Mouse (Mus musculus) gastrocnemius, adult 8-10 months (tissue): Measurements from ENCODE around the gene Fcho1. TPM values are rescaled to one million over a fixed set of nuclear protein-coding genes. Genes with fewer than 3 reads are reported as not detected.

Source experiments
- DNase-seq, 2 experiments: peaks; one replicate each; pipeline ENCODE4 v3.0.0; 2022; ENCODE audit warnings: low spot score in 2 of 2
- total RNA-seq, 4 experiments: library from RNA; stranded (reverse); gene quantifications; 2 replicates each; pipeline ENCODE4 v1.2.4; 2022

The Fcho1 gene
- total RNA-seq, 4 experiments from 2014 or later, result 0.08 to 0.65 TPM; not detected in 2

GRCm38 (mm10) chr8:71684701-71685100 lies 40.8 kb downstream of the Fcho1 start:
- no peak for DNase-seq

- DNase-seq, result no peak
Observed at GRCm38 (mm10) chr8:71682832-71683231, 42.7 kb downstream of the Fcho1 start.

GRCm38 (mm10) chr8:71681369-71681915 lies 44.1 kb downstream of the Fcho1 start:
- no peak for DNase-seq

DNA sequence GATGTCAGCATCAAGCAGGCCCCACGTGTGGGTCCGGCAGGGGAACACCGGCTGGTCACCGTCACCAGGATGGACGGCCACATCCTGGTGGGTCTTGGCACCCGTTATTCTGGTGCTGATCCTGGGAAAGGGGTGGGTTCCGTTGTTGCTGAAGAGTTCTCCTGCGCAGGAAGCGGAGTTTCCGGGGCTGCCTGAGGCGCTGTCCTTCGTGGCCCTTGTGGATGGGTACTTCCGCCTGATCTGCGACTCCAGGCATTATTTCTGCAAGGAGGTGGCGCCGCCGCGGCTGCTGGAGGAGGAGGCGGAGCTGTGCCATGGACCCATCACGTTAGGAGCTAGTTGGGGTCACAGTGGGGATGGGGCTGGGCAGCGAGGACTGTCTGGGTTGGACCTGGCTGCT lies 45.0 kb downstream of the Fcho1 start:
- no peak for DNase-seq

DNA sequence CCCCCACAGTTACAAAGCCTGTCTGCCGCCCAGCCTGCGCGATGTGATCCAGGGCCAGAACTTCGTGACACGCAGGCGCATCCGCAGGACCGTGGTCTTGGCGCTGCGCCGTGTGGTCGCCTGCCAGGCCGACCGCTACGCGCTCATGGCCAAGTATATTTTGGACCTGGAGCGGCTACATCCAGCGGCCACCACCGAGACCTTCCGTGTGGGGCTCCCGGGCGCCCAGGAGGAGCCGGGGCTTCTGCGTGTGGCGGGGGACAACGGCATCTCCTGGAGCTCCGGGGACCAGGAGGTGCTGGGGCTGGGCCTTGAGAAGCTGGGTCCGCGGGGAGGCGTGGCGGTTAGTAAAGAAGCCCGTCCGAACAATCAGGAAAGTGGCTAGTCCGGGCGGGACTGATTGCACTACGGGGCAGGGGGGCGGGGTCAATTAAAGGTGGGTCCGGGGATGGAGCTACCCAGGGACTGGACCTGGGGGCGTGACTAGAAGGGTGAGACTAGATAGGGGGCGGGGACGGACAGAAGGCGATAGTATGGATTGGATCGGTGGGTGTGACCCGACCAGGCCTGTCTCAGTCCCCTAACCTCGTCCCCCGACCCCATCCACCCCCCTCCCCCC lies 45.9 kb downstream of the Fcho1 start:
- DNase-seq, result no peak

DNA sequence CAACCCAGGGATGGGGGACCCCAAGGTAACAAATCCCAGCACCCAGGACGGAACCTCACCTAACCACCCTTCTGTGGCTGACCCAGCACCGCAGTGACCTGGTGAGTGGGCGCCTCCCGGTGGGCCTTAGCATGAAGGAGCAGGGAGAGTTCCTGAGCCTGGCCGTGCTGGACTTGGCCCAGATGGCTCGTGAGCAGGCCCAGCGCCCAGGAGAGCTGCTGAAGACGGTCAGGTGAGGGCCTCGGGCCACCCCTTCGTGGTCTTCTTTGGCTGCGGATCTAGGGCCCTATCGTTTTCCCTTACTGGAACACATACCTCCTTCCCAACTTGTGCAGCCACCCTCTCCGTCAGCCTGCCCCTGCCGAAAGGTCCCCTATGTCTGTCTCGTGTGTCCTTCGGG lies 46.4 kb downstream of the Fcho1 start:
- DNase-seq, result no peak

DNA sequence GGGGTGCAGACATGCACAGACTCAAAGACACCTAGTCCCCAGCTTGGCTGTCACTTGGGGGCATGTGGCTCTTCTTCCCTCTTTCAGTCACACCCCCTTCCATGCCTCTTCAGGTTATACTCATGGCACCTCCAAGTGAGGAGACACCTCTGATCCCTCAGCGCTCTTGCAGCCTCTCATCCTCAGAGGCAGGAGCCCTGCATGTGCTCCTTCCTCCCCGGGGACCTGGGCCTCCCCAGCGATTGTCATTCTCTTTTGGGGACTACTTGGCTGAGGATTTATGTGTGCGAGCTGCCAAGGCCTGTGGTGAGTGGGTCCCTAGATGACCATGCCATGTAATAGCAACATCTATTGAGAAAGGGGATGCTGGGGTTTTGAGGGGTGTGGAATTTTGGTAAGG lies 47.3 kb downstream of the Fcho1 start:
- DNase-seq, result no peak

DNA sequence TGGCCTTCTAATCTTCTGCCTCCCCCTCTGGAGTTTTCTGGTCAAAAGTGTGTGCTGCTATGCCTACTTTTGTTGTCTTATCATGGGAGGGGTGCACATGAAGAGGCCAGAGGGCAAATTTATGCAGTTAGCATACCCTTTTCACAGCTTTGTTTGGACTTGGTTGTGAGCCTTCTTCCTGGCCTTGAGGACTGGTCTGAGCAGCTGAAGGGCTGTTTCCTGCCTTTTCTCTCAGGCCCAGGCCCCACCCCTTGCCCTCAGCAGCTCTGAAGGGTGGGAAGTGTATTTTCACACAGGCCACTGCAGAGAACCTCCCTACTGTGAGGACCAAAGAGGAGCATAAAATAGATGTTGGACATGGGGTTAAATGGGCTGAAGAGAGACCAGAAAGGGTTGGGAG lies 48.0 kb downstream of the Fcho1 start:
- DNase-seq, result no peak

DNA sequence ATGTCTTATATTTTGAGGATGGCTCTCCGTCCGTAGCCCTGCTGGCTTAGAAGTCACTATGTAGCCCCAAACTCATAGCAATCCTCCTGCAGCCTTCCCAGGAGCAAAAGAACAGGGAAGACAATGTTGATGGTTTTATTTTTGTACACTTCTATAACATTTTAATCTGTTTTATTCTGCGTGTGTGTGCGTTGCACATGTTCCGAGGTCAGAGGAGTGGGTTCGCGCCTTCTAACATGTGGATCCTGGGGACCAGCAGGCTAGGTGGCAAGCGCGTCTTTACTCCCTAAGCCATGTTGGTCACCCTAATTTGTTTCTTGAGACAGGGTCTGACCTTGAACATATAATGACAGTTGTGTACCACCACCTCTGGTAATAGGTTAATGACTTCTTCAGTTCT lies 48.7 kb downstream of the Fcho1 start:
- DNase-seq, result no peak

DNA sequence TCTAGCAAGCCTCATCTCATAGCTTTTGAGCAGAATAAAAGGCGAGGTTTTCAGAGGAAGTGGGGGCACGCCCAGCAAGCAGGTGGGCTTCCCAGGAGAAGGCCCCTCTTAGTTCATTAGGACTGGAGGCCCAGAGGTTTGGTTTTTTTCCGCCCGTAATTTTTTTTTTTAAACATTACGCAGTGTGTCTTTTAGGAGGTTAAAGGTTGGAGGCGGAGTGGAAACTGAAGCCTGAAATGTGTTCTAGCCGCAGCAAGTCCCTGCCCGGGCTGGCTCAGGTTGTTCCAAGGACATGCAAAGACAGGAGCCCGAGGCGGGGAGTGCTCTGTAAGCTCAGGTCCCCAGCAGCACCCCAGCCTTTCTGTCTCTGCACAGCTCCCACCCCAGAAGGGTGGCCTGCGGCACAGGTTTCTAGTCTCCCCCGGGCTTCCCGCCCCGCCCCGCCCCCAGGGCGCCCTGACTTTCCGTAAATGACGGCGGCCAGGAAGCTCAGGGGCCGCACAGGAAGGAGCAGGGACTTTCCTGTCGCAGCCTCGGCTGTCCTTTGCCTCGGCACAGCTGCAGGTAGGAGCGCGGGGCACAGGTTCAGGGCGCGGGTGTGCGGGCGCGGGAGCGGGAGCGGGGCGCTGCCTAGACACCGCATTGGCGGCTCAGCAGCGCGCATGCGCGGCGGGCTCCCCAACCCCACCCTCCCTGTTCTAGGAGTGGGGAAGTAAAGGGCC lies 49.3 kb downstream of the Fcho1 start, which contains the start of gene Jak3:
Jak3 (plus strand) TSS at position 277 of the 722 bp plus-strand sequence.
- DNase-seq, result no peak

DNA sequence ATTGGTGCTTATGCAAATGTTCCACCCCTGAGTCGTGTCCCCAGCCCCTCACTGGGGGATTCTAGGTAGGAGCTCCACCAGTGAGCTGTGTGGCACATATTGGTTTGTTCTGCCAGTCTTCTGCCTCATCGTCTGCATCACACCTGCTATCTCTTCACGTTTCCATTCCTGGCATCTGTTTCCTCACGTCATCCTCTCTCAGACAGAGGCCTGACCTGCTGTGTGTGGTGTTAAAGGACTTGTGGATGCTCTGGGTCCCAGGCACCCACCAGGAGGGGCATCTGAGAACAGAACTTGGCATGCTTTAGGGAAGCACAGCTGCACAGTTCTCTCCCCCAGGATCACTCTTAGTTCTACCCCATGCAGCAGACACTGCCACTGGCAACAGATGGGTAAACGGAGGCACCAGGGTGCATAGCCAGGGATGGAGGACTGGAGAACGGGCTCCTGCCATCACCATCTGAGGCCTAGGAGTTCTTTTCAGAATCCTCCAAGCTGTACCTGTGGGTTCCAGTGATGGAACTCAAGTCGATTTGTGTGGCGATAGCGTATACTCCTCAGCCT lies 50.0 kb downstream of the Fcho1 start:
- no peak for DNase-seq

- DNase-seq, result no peak
Observed at GRCm38 (mm10) chr8:71674071-71674470, 51.4 kb downstream of the Fcho1 start.

DNA sequence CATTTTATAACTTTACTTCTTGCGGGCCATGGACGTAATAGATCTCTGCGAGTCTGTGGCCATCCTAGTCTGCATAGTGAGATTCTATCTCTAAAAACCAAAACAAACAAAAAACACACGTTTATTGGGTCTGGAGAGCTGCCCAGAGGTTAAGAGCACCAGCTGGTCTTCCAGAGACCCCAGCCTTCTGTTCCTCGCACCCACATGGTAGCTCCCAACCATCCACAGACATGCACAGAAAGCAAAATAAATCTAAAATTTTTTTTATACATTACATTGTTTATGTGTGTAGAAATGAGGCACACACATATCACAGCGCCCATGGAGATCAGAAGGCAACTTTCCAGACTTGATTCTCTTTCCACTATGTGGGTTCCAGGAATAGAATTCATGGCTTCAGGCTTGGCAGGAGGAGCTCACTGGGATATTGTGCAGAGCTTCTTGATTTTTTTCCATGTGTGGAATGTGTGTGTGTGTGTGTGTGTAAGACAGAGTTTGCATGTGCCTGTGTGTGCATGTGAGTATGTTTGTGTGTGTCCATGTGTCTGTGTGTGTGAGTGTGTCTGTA lies 53.3 kb downstream of the Fcho1 start:
- no peak for DNase-seq

GRCm38 (mm10) chr8:71671549-71671965 lies 54.0 kb downstream of the Fcho1 start, which contains the start of gene Unc13a:
TSS of gene Unc13a (minus strand) at chr8:71671757.
- peak; percentile 81 to 83 for DNase-seq

GRCm38 (mm10) chr8:71670621-71671548 lies 54.6 kb downstream of the Fcho1 start:
- DNase-seq, result no peak

DNA sequence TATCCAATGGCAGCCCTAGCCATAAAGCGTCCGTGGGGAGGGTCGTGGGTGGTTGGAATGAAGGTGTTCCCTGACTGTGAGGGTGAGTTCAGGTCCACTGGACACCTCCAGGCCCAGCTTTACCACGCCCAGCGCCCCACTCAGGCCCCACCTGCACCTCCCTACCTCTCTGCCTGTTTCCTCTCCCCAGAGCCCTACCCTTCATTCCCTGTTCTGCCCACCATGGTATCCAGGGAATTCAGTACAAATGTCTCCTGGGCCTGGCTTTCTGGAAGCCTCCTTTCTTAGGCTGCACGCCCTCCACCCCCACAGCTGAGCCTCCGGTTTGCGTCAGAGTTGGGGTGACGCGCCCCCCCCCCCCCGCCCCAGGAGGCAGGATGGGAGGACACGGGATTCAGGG lies 55.3 kb downstream of the Fcho1 start:
- no peak for DNase-seq

GRCm38 (mm10) chr8:71668220-71668975 lies 57.1 kb downstream of the Fcho1 start:
- DNase-seq, result no peak

DNA sequence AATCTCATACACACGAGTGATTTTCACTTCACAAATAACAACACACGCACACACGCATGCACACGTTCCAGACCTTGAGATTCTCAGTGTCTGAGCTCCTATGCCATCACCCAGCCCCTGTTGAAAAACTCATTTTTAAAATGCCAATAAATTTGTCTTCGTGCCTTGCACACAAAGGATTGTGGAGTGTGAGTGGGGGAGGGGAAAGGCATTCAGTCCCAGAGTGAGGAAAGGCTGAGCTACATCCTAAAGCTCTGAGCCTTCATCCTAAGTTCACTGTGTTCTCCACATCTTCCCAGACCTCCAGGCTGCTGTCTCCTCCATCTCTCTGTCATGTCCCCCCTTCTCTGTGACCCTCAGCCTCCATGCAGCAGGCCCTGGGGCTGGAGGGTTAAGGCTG lies 58.3 kb downstream of the Fcho1 start:
- DNase-seq, result no peak

GRCm38 (mm10) chr8:71666855-71667254 lies 58.7 kb downstream of the Fcho1 start:
- DNase-seq, result no peak
